Mouse (Mus musculus) right cerebral cortex, postnatal 36 days (tissue): ENCODE measurements around the gene Irf1.

ENCODE experiments used
- DNase-seq, 2 experiments: peaks; one replicate each; pipeline ENCODE4 v3.0.0; 2022; ENCODE audit warnings: low spot score in 2 of 2, mixed read lengths in 1 of 2

Gene Irf1

DNA sequence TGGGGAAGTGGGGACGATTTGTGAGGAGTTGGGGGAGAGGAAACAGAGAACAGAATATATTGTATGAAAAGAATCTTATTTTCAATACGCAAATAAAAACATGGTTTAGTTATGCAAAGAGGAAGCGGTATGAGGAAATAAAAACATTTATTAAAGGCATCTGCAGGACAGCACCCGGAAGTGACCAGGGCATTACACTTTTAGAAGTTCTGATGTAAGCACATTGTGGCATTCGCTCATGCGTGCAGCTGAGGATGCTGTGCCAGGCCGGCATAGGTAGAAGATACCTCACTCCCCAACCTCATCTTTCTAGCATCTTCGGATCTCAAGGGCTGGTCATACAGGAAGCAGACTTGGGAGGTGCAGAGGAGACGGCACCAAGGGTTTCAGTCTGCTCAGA lies 13.5 kb downstream of the Irf1 start:
- no peak for DNase-seq

DNA sequence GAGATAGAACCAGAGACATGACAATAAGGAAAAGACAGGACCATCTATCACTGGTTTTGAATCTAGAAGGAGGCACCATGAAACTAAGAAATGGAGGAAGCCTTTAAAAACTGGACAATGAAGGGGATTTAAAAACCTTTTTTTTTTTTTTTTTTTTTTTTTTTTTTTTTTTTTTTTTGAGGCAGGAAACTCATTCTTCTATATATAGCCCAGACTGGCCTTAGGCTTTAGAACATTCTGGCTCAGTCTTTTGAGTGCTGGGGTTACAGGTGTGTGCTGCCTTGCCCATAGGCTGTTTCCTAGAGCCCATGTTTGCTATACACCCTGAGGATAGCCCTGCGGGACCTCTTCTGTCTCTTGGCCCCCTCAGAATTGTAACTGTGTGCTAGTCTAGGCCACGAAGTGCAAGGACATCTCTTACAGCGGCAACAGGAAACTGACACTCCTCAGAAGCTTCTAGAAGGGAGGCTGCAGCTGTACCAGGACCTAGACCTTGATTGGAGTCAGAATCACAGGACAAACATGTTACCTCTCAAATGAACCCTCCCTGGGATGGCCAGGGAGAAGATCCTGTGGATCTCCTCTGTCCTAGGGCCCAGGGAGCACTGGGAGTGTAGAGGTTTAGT lies 15.6 kb downstream of the Irf1 start:
- DNase-seq, result no peak

DNA sequence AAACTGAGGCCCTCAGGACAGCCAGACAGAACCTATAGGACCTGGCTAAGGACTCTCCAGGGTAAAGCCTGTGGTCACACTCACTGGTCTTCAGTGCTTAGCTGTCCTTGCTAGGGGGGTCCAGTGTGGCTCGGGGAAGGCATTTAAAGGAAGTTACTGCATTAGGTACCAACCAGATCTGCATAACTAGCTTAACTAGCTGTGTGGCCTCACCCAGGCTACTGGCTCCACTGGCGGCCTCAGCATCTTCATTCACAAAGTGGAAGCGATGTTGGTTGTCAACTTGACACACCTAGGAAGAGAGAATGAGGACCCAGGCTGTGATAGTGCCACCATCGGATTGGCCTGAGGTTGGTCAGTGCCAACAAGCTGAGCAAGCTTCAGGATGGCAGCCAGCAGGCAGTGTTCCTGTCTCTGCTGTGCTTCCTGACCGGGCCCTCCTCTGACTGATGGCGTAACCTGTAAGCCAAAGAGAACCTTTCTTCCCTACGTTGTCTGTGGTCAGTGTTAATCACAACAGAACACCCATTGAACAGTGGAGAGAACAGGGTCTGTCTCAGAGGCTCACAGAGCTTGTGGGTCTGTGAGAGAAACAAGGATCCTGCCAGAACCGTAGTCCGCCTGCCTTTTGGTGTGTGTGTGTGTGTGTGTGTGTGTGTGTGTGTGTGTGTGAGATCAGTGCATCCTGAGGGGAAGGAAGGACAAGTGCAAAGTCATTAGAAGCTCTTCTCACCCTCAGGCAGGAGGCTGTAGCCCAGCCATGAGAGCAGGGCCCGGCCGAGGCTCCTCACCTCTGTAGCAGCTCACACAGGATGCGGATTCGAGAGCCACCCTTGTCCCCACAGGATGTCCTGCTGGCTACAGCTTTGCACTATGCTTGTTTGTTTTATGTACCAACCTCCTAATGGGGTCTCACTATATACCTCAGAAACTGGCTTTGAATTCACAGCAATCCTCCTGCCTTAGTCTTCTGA lies 16.5 kb downstream of the Irf1 start:
- no peak for DNase-seq

DNA sequence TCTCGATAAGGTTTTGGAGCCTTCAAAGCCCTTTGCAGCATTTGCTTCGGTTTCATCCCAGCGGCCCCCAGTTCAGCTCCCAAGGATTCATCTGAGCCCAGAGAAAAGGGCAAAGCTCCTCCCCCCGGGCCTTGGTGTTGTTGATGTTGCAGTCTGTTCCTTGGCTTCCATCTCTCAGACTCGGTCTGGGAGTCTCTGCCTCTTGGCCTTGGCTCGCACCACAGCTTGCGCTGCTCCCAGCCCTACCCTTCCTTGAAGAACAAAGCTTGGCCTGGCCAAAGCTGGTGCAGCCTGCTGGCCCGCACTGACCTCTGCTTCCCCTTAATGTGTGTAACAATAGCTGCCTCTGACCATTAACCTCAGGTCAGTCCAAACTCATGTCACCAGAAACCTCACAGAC lies 18.4 kb downstream of the Irf1 start:
- no peak for DNase-seq

DNA sequence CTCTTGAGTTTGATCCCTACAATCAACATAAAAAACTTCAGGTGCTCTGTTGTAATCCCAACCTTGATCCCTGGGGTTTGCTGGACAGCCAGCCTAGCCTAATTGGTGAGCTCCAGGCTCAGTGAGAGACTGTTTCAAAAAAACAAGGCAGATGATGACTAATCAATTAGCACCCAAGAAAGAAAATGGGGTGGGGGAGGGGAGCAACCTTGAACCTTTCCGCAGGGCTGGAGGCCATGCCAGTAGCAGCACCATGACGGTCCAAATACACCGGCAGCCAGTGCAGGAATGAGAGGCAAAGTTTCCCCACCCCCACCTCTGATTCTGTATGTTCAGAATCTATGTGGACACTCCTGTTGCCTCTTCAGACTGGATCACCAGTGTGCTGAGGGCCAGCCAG lies 19.5 kb downstream of the Irf1 start:
- DNase-seq, result no peak

DNA sequence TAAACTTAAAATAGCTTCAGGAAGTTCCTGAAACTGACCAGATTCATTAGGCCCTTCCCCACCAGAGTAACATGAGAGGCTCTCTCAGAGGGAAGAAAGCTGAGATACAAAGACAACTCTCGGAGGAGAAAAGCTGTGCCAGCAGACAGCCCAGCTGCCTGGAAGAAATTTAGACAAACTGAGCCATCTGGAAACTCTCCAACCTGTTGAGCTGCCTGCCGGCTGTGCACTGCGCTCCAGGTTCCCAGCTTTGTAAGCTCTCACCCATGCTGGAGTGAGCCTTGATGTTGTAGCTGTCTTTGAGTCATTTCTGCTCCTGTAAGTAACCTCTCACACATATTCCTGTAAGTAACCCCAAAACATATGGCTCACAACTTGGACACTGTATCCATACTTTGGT lies 23.2 kb downstream of the Irf1 start:
- DNase-seq, result peak; percentile 24 to 31

DNA sequence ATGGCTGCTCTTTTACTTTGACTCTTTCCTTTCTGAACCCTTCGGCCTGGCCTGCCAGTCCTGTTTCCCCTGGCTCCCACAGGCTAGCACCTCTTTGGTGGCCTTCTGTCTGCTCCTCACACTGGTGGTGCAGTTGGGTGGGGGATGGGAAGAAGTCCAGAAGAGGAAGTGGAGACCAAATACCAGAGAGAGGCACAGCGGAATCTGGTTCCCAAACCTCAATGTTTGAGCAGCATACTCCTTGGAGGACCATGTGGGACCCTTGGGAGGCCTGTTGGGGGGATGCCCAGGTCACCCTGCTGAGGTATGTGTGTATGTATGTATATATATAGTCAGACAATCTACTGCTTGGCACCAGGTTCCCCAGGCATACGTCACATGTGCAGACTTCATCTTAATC lies 24.2 kb downstream of the Irf1 start:
- DNase-seq, result no peak

DNA sequence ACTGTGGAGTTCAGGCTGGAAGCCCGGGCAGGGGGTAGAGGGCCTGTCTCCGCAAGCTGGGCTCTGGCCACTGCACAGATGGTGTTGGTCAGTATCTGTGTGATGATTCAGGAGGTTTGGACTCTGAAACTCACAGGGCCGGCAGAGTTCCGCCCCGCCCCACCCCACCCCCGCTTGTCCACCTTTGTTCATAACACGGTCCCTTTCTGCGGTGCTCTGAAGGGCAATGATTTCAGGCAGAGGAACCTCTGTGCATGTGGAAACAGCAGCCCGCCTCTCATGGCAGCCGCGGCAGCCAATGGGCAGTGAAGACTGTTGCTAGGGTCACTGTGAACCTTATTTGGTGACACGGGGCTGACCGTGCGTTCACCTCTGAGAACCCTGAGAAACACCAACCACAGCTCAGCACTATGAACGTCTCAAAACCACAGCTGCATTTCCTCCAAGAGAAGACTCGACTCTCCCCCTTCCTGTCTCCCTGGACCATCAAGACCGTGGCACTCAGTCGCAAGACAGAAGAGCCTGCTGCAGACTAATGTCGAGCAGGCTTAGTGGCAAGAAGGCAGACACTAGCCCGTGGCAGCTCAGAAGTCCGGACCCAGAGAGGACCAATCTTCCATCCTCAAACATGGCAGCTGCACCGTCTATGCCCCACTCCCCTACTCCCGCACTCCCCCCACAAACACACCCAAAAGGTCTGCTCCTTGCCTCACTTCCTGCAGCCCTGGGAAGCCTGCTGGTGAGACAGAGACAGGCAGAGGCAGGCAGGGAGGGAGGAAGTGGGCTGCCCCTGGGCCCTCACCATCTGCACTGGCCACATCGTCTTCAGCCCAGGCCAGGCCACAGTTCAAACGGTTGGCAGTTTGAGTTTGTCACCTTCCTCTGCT lies 25.1 kb downstream of the Irf1 start:
- DNase-seq, result no peak

DNA sequence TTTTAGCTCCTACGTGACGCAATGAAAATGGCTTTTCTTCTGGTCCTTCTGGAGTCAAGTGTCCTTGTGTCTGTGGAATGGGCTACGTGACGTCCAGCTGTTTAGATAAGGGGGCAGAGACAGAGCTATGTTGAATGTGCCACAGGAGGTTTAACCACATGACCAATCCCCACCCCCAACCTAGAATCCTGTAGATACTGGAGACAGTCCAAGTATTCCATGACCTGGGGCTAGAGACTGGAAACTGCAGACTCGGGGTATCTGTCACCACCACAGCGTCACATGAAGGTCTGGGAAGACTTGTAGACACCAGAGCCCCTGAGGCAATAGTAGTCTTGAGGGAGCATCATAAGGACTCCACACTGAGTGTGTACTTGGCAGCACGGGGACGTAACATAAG lies 26.0 kb downstream of the Irf1 start:
- DNase-seq, result no peak

DNA sequence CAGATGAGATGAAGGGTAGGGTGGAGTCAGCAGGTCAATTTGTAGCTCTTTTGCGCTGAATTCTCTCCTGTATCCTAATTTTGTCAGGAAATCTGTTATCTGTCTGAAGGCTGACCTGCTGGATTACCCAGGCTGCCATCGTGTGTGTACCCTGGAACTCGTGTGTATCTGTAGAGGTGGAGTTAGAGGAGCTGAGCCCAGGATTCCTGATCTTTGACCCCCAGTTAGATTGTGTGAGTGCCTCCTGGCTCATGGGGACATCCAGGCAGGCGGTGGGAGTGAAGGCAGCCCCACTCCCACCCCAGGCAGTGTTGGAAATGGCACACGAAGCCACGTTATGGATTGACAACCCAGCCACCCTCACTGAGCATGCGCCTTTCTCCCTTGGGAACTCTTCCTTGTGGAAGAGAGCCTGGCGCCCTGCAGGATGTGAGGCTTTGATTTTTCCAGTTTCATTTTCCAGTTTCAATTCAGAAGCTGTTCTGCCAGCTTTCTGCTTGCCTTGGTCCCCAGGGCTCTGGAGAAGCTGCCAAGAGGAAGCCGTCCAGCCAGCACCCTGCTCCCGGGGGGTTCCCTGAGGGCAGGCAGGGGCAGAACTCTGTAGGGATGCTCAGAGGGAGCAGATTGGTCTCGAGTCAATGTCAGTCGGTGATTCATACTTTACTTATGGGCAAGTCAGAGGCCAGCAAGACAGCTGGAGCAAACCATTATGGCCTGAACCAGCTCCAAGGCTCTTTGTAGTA lies 26.8 kb downstream of the Irf1 start:
- DNase-seq, result no peak

DNA sequence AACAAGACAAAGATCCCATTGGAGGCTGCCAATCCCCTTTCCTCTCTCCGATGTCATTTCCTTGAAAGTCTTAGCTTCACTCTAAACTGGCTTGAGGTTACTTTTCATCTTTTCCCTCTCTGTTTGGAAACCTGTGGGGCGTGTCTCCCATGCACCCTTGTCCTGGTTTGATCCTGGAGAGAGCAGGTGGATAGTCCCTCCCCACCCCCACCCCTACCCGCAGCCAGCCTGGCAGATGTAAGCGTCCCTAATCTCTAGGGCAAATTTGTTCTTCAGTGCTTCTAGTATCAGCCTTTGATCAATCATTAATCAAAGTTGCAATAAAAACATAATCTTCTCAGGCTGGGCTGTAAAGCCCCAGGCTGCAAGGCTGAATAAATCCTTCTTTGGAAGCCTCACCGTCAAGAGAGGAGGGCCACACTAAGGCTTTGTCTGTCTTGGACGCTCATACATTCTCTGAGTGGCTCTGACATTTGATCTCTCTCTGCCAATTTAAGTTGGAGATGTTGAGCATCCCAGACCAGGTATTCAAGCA lies 27.6 kb downstream of the Irf1 start:
- no peak for DNase-seq

DNA sequence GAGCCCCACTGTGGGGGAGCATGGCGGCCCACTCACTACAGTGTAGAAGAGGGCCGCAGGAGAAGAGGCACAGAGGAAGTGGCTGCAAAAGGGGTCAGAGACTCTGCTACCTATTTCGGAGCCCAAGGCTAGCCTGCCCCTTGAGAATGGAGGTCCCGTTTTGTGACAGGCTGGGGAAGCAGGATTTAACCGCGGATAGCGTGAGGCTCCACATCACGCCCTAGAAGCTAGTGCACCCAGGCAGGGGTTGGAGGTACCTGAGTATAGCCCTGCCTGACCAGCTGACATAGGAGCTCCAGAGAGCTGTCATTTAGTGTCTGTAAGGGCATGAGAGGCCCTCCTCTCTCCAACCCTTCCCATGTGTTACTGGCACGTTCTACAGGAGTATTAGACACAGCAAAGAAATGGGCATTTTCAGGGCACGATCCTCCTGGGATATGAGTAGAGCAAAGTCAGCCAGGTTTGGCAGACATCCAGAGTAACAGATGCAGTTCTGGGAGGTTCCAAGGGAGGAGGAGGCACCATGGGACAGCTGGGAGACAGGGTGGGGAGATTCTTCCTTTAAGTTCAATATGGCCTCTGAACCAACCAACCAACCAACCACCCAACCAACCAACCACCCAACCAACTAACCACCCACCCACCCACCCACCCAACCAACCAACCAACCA lies 28.4 kb downstream of the Irf1 start:
- no peak for DNase-seq

DNA sequence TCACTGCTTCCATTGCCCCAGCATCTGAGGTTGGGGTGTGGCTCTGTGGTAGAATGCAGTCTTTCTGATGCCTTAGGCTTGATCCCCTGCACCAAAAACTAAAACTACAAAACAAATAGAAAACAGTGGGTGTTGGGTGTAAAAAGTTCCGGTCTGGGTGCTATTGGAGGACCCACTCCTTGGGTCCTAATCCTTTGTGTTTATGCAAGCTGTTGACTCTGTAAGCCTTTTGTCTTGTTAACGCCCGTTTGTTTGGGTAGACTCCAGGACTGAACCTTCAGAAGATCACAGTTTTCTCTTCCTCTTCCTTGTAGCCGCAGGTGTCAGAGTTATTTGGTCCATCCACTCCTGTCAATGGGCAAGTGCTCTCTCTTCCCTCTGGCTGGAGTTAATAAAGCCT lies 30.2 kb downstream of the Irf1 start:
- no peak for DNase-seq

DNA sequence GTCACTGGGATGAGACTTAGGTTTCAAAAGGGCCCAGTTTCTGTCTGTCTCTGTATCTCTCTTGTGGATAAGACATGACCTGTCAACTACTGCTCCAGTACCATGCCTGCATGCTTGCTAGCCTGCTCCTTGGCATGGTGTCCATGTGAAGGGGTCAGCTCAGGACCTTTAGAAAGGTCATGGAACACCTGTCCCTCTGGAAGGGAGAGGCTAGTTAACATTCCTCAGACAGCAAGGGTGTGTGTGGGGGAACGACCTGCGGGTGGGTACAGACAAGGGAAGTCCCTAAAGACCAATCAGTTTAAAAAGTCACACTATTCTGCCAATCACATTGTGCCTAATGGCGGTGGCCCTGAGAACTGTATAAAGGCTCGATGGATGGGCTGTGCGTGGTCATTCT lies 31.2 kb downstream of the Irf1 start:
- DNase-seq, result no peak

DNA sequence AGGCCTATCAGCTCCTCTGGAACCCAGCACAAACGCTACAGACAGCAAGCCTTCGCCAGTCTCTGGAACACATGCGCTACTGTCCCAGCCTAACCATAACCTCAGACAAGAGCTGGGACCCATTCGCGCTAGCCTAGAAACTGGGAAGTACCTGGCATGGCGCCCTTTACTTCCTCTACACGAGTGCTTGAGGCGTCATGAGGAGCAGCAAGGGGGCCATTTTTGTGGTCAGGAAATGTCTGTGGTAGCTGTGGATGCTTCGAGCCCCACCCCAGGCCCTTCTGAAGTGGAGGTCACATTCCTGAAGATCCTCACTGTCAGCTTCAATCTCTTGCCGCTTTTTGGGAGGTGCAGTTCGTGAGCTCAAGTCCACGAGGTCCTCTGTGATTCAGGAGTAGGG lies 33.3 kb downstream of the Irf1 start:
- DNase-seq, result no peak

DNA sequence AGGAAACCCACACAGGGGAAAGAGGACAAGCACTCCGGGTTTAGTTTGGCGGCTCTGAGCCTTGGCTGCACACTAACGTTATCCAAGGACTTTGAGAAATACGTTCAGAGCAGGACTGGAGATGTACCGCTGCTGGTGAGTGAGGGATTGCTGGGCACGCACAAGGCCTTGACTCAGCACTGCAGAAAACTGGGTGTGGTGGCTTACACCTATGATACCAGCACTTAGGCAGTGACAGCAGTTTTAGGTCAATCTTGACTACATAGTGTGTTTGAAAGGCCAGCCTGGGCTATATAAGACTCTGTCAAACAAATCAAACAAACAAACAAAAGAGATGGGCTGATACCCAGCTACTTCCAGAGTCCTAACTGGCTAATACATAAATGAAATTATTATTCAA lies 33.7 kb downstream of the Irf1 start:
- no peak for DNase-seq

DNA sequence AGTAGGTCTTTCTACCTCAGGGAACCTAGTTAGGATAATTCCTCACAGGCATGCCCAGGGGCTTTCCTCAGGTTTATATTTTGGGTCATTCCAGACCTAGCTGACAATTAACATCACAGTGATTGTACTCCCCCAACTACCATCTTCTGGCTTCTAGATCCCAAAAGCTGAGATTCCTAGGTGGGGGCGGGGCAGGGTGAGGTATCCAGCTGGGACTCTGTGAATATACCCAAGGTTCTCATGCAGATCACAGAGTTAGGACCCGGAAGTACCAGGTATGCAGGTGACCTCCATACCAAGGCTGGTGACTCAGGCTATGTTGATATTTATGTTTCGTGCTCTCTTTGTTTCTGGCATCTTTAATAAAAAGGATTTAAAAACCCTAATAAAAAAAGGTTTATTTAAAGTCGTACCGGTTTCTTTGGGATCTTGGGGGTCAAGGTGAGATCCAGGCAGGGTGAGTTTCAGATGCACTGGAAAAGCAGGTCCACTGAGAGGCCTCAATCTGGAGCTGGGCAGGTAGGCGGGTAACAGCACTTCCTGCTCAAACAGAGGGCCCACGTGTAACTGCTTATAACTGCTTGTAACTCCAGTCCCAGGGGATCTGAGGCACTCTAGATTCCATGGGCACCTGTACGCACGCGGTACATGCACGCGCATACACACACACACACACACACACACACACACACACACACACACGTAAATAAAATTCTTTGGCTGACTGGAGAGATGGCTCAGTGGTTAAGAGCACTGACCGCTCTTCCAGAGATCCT lies 34.9 kb downstream of the Irf1 start:
- no peak for DNase-seq

DNA sequence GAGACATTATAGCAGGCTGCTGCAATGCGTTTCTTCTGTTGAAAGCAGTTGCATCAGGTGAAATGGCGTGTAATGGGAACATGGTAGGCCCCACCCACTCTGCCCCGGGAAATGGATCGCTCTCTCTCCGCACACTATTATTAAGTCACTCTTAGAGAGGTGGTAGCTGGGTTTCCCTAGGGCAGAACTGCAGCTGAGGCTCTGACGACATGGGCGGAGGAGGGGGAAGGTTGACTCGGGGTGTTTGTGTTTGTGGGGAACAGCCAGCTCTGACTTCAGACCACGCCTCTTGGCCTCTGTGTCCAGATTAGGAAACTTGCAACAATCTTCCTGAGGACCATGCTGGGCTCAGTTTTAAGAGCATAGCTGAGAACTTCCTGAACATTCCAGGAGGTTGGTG lies 36.0 kb downstream of the Irf1 start:
- DNase-seq, result no peak

DNA sequence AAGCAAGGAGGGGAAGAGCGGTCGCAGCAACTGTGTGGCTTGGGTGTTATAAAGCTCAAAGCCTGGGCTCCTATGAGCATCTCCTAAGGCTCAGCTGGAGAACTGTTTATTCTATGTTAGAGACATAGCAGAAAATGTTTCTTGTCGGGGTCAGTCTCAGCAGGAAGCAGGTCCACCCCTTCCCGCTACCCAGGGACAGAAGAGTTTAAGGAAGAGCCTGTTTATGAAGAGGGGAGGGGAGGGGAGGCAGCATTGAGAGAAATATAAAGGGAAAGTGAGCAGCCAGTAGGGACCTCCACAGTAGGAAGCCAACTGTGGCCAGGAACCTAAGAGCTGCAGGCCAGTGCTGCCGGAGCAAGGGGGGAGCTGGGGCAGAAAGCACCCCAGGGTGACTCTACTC lies 39.5 kb downstream of the Irf1 start:
- DNase-seq, result no peak

DNA sequence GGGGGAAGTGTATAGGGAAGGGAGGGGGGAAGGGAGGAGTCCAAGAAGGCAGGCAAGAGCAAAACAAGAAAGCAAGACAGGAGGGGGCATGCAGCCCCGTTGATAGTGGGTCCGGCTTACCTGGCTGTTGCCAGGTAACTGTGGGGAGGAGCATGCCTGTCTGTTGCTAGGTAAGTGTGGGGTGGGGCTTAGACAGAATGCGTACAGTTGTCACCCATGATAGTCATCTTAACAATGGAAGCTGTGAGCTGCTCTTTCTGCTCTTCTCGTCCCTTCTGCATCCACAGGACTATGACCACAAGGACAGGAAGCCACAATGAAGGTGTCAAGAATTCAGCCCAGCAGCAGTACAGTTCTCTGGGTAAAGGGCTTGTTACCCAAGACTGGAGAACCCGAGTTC lies 40.3 kb downstream of the Irf1 start:
- no peak for DNase-seq
